Mouse (Mus musculus) C3H10T1/2 (cell line): ENCODE data around the gene Dpp6. TPM values are rescaled to one million over a fixed set of nuclear protein-coding genes. Genes with fewer than 3 reads are reported as not detected.

ENCODE experiments used
- polyA plus RNA-seq, 2 experiments: library from polyadenylated mRNA; unstranded; fragments of >200 nt; fragmentation: generic; extraction: Trizol; gene quantifications; one replicate each; pipeline ENCODE4 v1.2.1; 2012; ENCODE audit warnings: missing spikeins in 2 of 2

Gene Dpp6
- not detected for polyA plus RNA-seq

GRCm38 (mm10) chr5:26816975-26817941 is at the start of gene Dpp6:
Dpp6 (plus strand) TSS chr5:26817203.

GRCm38 (mm10) chr5:27501338-27501737 is 684.3 kb downstream of the Dpp6 start, which contains the start of gene Speer4b:
Speer4b (minus strand) TSS chr5:27501438.

